Mouse (Mus musculus) right cerebral cortex, postnatal 14 days (tissue): ENCODE data around the gene Sv2c.

Experiments used
- DNase-seq: peaks from one replicate; pipeline ENCODE4 v3.0.0; 2022

Sv2c gene

GRCm38 (mm10) chr13:95965596-95965995 lies 166.8 kb downstream of the Sv2c start:
- DNase-seq = no peak

- DNase-seq = no peak
These were observed 167.2 kb downstream of the Sv2c start for GRCm38 (mm10) chr13:95965162-95965561.

- no peak for DNase-seq
These were observed 168.2 kb downstream of the Sv2c start for GRCm38 (mm10) chr13:95964226-95964625.

- no peak for DNase-seq
These were observed 168.7 kb downstream of the Sv2c start for GRCm38 (mm10) chr13:95963671-95964070.

GRCm38 (mm10) chr13:95961905-95962304 lies 170.5 kb downstream of the Sv2c start:
- DNase-seq = no peak

GRCm38 (mm10) chr13:95961191-95961791 lies 171.1 kb downstream of the Sv2c start:
- DNase-seq = peak; percentile 40

GRCm38 (mm10) chr13:95960477-95961185 lies 171.7 kb downstream of the Sv2c start:
- no peak for DNase-seq

GRCm38 (mm10) chr13:95959651-95960476 lies 172.5 kb downstream of the Sv2c start:
- no peak for DNase-seq

GRCm38 (mm10) chr13:95957134-95957533 lies 175.2 kb downstream of the Sv2c start:
- DNase-seq = no peak

GRCm38 (mm10) chr13:95956327-95956781 lies 176.0 kb downstream of the Sv2c start:
- no peak for DNase-seq

- no peak for DNase-seq
These were observed 177.2 kb downstream of the Sv2c start for GRCm38 (mm10) chr13:95955204-95955603.

- no peak for DNase-seq
These were observed 178.7 kb downstream of the Sv2c start for GRCm38 (mm10) chr13:95953636-95954035.

GRCm38 (mm10) chr13:95952263-95952662 lies 180.1 kb downstream of the Sv2c start:
- DNase-seq = no peak

GRCm38 (mm10) chr13:95951098-95951894 lies 181.1 kb downstream of the Sv2c start:
- peak; percentile 42 for DNase-seq

GRCm38 (mm10) chr13:95950434-95951091 lies 181.8 kb downstream of the Sv2c start:
- DNase-seq = no peak

- no peak for DNase-seq
These were observed 183.0 kb downstream of the Sv2c start for GRCm38 (mm10) chr13:95949356-95949755.

GRCm38 (mm10) chr13:95948821-95949220 lies 183.6 kb downstream of the Sv2c start:
- DNase-seq = no peak

GRCm38 (mm10) chr13:95948394-95948793 lies 184.0 kb downstream of the Sv2c start:
- DNase-seq = no peak

GRCm38 (mm10) chr13:95945937-95946507 lies 186.4 kb downstream of the Sv2c start:
- DNase-seq = no peak

- DNase-seq = no peak
These were observed 187.8 kb downstream of the Sv2c start for GRCm38 (mm10) chr13:95944621-95945020.

- no peak for DNase-seq
These were observed 188.5 kb downstream of the Sv2c start for GRCm38 (mm10) chr13:95943919-95944318.

GRCm38 (mm10) chr13:95942587-95942986 lies 189.8 kb downstream of the Sv2c start:
- peak; percentile 29 for DNase-seq
